Mouse (Mus musculus): ENCODE results near the gene Gm21964. TPM values are rescaled to one million over a fixed set of nuclear protein-coding genes. Genes with fewer than 3 reads are reported as not detected.

The Gm21964 gene
- polyA plus RNA-seq, 1 experiment from 2014 or later, result not detected

GRCm38 (mm10) chr8:110119715-110120114, 18.7 kb downstream of the Gm21964 start:
- no peak overlapping the region for H3K4me2 ChIP-seq (ENCODE audit: low read length)
- WGBS, result 45% methylated on average over 6 of the region's 6 CpGs
- no peak overlapping the region for H3K27ac ChIP-seq (replicated peaks in 1 of 2; ENCODE audit: control insufficient read depth in 1 of 2, insufficient read depth in 1 of 2, low read depth in 2 of 2, low read length in 2 of 2)
- no peak overlapping the region for H3K9ac ChIP-seq (ENCODE audit: low read length)
- H3K4me1 ChIP-seq (ENCODE audit: control insufficient read depth in 2 of 2, insufficient read depth in 2 of 2, low read length in 2 of 2), result no peaks in the 10 kb centered on the region
- H3K4me3 ChIP-seq (ENCODE audit: control insufficient read depth in 1 of 2, insufficient read depth in 1 of 2, low read depth in 1 of 2, low read length in 2 of 2), result no peak overlapping the region
- H3K36me3 ChIP-seq (ENCODE audit: control insufficient read depth, insufficient read depth, low read length), result no peaks in the 10 kb centered on the region
- no peaks in the 10 kb centered on the region for H3K9me3 ChIP-seq (ENCODE audit: control insufficient read depth, low read length)
- H3K27me3 ChIP-seq (ENCODE audit: control insufficient read depth, insufficient read depth, low read length), result no peaks in the 10 kb centered on the region
- no peak for ATAC-seq (ENCODE audit: insufficient number of reproducible peaks, insufficient read depth, low FRiP score, low read depth)

- Histone ChIP-seq H3K9ac (ENCODE audit: low read length) (no peak overlapping the region), H3K4me3 (ENCODE audit: control insufficient read depth in 1 of 2, insufficient read depth in 1 of 2, low read depth in 1 of 2, low read length in 2 of 2) (no peak overlapping the region), H3K9me3 (ENCODE audit: control insufficient read depth, low read length) (no peaks in the 10 kb centered on the region), H3K27me3 (ENCODE audit: control insufficient read depth, insufficient read depth, low read length) (no peaks in the 10 kb centered on the region), H3K36me3 (ENCODE audit: control insufficient read depth, insufficient read depth, low read length) (no peaks in the 10 kb centered on the region), H3K4me1 (ENCODE audit: control insufficient read depth in 2 of 2, insufficient read depth in 2 of 2, low read length in 2 of 2) (no peaks in the 10 kb centered on the region), H3K4me2 (ENCODE audit: low read length) (no peak overlapping the region), H3K27ac (replicated peaks in 1 of 2; ENCODE audit: control insufficient read depth in 1 of 2, insufficient read depth in 1 of 2, low read depth in 2 of 2, low read length in 2 of 2) (no peak overlapping the region)
- ATAC-seq (ENCODE audit: insufficient number of reproducible peaks, insufficient read depth, low FRiP score, low read depth), result no peak
- WGBS, result 19% methylated on average over 13 of the region's 13 CpGs
These were observed 29.5 kb downstream of the Gm21964 start for GRCm38 (mm10) chr8:110130537-110130936.

DNA sequence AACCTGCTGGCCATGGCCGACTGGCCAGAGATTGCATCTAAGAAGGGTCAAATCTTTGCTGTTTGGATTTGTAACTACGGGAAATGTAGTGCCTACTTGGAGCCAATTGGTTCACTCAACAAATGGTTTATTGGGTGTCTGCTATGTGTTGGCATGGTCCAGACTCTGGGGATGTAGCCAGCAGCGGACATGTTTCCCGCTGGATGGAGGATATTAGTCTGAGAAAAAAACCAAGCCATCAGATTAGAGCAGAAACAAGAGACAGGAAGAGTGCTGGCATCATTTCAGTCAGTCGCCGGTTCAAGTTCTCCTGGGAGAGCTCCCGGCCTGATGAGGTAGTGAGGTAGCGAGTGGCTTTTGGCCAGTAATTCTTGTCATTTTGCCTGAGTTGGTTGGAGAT, 33.2 kb downstream of the Gm21964 start:
- H3K4me1 ChIP-seq (ENCODE audit: control insufficient read depth in 2 of 2, insufficient read depth in 2 of 2, low read length in 2 of 2), result no peaks in the 10 kb centered on the region
- H3K27me3 ChIP-seq (ENCODE audit: control insufficient read depth, insufficient read depth, low read length), result no peaks in the 10 kb centered on the region
- H3K27ac ChIP-seq (replicated peaks in 1 of 2; ENCODE audit: control insufficient read depth in 1 of 2, insufficient read depth in 1 of 2, low read depth in 2 of 2, low read length in 2 of 2), result no peak overlapping the region
- H3K4me2 ChIP-seq (ENCODE audit: low read length), result no peak overlapping the region
- no peak for ATAC-seq (ENCODE audit: insufficient number of reproducible peaks, insufficient read depth, low FRiP score, low read depth)
- H3K4me3 ChIP-seq (ENCODE audit: control insufficient read depth in 1 of 2, insufficient read depth in 1 of 2, low read depth in 1 of 2, low read length in 2 of 2), result no peak overlapping the region
- 85% methylated on average over 8 of the region's 8 CpGs for WGBS
- no peaks in the 10 kb centered on the region for H3K36me3 ChIP-seq (ENCODE audit: control insufficient read depth, insufficient read depth, low read length)
- H3K9ac ChIP-seq (ENCODE audit: low read length), result no peak overlapping the region
- H3K9me3 ChIP-seq (ENCODE audit: control insufficient read depth, low read length), result no peaks in the 10 kb centered on the region

DNA sequence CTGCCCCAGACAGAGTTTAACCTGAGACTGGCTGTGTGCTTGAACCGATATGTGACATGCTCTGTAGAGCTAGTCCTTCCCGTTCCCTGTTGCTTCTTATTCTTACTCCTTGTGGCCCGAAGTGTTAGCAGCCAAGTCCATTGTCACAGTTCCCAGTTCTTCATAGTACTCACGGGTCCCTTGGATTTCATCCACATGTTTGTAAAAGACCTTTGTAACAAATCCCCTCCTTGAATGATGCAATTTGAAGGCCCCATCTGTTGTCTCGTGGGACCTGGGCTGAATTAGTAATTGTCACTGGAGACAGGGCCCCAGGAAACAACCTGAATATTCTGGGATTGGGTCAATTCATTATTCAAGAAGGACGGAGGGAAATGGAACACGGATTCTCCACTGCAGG, 34.5 kb downstream of the Gm21964 start:
- no peak for ATAC-seq (ENCODE audit: insufficient number of reproducible peaks, insufficient read depth, low FRiP score, low read depth)
- Histone ChIP-seq H3K4me1 (ENCODE audit: control insufficient read depth in 2 of 2, insufficient read depth in 2 of 2, low read length in 2 of 2) (no peaks in the 10 kb centered on the region), H3K27ac (replicated peaks in 1 of 2; ENCODE audit: control insufficient read depth in 1 of 2, insufficient read depth in 1 of 2, low read depth in 2 of 2, low read length in 2 of 2) (no peak overlapping the region), H3K9ac (ENCODE audit: low read length) (no peak overlapping the region), H3K36me3 (ENCODE audit: control insufficient read depth, insufficient read depth, low read length) (no peaks in the 10 kb centered on the region), H3K9me3 (ENCODE audit: control insufficient read depth, low read length) (no peaks in the 10 kb centered on the region), H3K4me3 (ENCODE audit: control insufficient read depth in 1 of 2, insufficient read depth in 1 of 2, low read depth in 1 of 2, low read length in 2 of 2) (no peak overlapping the region), H3K27me3 (ENCODE audit: control insufficient read depth, insufficient read depth, low read length) (no peaks in the 10 kb centered on the region), H3K4me2 (ENCODE audit: low read length) (no peak overlapping the region)
- 78% methylated on average over 7 of the region's 7 CpGs for WGBS

DNA sequence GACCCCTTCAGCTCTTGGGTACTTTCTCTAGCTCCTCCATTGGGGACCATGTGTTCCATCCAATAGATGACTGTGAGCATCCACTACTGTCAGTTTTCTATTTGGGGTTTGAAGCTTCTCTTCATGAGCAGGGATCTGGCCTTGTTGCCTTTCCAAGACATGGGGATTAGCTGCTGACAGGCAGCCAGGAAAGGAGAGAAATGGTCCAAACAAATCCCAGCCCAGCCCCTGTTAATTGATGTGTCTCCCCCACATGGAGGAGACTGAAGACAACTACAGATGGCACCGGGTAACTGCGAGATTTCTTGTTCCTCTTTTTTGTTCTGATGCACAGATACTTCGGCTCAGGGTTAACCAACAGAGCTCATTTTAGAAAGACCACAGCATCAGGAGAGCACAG, 39.1 kb downstream of the Gm21964 start:
- no peak for ATAC-seq (ENCODE audit: insufficient number of reproducible peaks, insufficient read depth, low FRiP score, low read depth)
- H3K4me1 ChIP-seq (ENCODE audit: control insufficient read depth in 2 of 2, insufficient read depth in 2 of 2, low read length in 2 of 2), result no peaks in the 10 kb centered on the region
- H3K36me3 ChIP-seq (ENCODE audit: control insufficient read depth, insufficient read depth, low read length), result no peaks in the 10 kb centered on the region
- H3K4me2 ChIP-seq (ENCODE audit: low read length), result no peak overlapping the region
- H3K9me3 ChIP-seq (ENCODE audit: control insufficient read depth, low read length), result no peaks in the 10 kb centered on the region
- 0 out of 2 replicates have a peak, but pooled peaks cover 4% of the 10 kb centered on the region for H3K27me3 ChIP-seq (ENCODE audit: control insufficient read depth, insufficient read depth, low read length)
- no peak overlapping the region for H3K9ac ChIP-seq (ENCODE audit: low read length)
- no peak overlapping the region for H3K4me3 ChIP-seq (ENCODE audit: control insufficient read depth in 1 of 2, insufficient read depth in 1 of 2, low read depth in 1 of 2, low read length in 2 of 2)
- 61% methylated on average over 3 of the region's 3 CpGs for WGBS
- no peak overlapping the region for H3K27ac ChIP-seq (replicated peaks in 1 of 2; ENCODE audit: control insufficient read depth in 1 of 2, insufficient read depth in 1 of 2, low read depth in 2 of 2, low read length in 2 of 2)

DNA sequence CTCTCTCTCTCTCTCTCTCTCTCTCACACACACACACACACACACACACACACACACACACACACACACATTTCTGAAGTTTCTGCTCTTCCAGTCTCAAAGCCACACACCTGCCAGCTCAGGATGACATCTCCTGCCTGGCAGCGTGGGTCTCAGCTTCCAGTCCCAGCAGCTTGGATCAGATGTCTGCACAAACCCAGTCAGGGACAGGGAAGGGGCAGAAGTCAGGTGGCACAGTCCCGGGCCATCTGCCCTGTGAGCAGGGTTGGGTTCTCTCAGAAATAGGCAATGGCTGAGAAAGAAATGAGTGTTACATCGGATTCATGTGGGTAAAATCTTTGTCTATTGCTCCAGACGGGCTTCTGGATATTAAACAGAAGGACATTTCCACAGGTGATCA, 39.8 kb downstream of the Gm21964 start:
- H3K4me3 ChIP-seq (ENCODE audit: control insufficient read depth in 1 of 2, insufficient read depth in 1 of 2, low read depth in 1 of 2, low read length in 2 of 2), result no peak overlapping the region
- H3K9me3 ChIP-seq (ENCODE audit: control insufficient read depth, low read length), result no peaks in the 10 kb centered on the region
- H3K4me1 ChIP-seq (ENCODE audit: control insufficient read depth in 2 of 2, insufficient read depth in 2 of 2, low read length in 2 of 2), result no peaks in the 10 kb centered on the region
- no peak overlapping the region for H3K27ac ChIP-seq (replicated peaks in 1 of 2; ENCODE audit: control insufficient read depth in 1 of 2, insufficient read depth in 1 of 2, low read depth in 2 of 2, low read length in 2 of 2)
- H3K36me3 ChIP-seq (ENCODE audit: control insufficient read depth, insufficient read depth, low read length), result no peaks in the 10 kb centered on the region
- 0 out of 2 replicates have a peak, but pooled peaks cover 4% of the 10 kb centered on the region for H3K27me3 ChIP-seq (ENCODE audit: control insufficient read depth, insufficient read depth, low read length)
- no peak overlapping the region for H3K4me2 ChIP-seq (ENCODE audit: low read length)
- H3K9ac ChIP-seq (ENCODE audit: low read length), result no peak overlapping the region
- 59% methylated on average over 4 of the region's 4 CpGs for WGBS
- no peak for ATAC-seq (ENCODE audit: insufficient number of reproducible peaks, insufficient read depth, low FRiP score, low read depth)

DNA sequence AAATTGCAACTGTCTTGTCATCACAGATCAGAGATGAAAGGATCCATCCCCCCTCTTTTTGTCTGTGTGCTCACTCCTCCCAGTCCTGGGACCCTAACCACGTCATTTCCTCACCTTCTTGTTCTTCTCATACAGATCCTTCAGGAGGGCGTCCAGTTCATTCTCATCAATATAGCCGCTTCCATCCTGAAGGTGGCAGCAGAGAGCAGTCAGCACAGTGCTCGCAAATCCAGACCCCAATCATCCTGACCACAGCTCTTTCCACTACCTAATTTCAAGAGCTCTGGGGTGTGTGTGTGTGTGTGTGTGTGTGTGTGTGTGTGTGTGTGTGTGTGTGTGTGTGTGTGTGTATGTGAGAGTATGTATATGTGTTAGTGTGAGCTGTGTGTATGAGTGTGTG, 44.5 kb downstream of the Gm21964 start:
- peaks cover 0 to 8% of the 10 kb centered on the region in 2 experiments; a peak in 2 of 4 replicates for H3K4me1 ChIP-seq (ENCODE audit: control insufficient read depth in 2 of 2, insufficient read depth in 2 of 2, low read length in 2 of 2)
- H3K27me3 ChIP-seq (ENCODE audit: control insufficient read depth, insufficient read depth, low read length), result 0 out of 2 replicates have a peak, but pooled peaks cover 4% of the 10 kb centered on the region
- H3K9me3 ChIP-seq (ENCODE audit: control insufficient read depth, low read length), result no peaks in the 10 kb centered on the region
- ATAC-seq (ENCODE audit: insufficient number of reproducible peaks, insufficient read depth, low FRiP score, low read depth), result no peak
- H3K27ac ChIP-seq (replicated peaks in 1 of 2; ENCODE audit: control insufficient read depth in 1 of 2, insufficient read depth in 1 of 2, low read depth in 2 of 2, low read length in 2 of 2), result no peak overlapping the region
- H3K9ac ChIP-seq (ENCODE audit: low read length), result no peak overlapping the region
- H3K4me2 ChIP-seq (ENCODE audit: low read length), result no peak overlapping the region
- H3K36me3 ChIP-seq (ENCODE audit: control insufficient read depth, insufficient read depth, low read length), result no peaks in the 10 kb centered on the region
- under 1% methylated on average over 4 of the region's 4 CpGs for WGBS
- no peak overlapping the region for H3K4me3 ChIP-seq (ENCODE audit: control insufficient read depth in 1 of 2, insufficient read depth in 1 of 2, low read depth in 1 of 2, low read length in 2 of 2)

- Histone ChIP-seq H3K9ac (ENCODE audit: low read length) (no peak overlapping the region), H3K27me3 (ENCODE audit: control insufficient read depth, insufficient read depth, low read length) (no peaks in the 10 kb centered on the region), H3K27ac (replicated peaks in 1 of 2; ENCODE audit: control insufficient read depth in 1 of 2, insufficient read depth in 1 of 2, low read depth in 2 of 2, low read length in 2 of 2) (no peak overlapping the region), H3K36me3 (ENCODE audit: control insufficient read depth, insufficient read depth, low read length) (no peaks in the 10 kb centered on the region), H3K4me2 (ENCODE audit: low read length) (no peak overlapping the region), H3K4me1 (ENCODE audit: control insufficient read depth in 2 of 2, insufficient read depth in 2 of 2, low read length in 2 of 2) (peaks cover 0 to 3% of the 10 kb centered on the region in 2 experiments; a peak in 2 of 4 replicates), H3K4me3 (ENCODE audit: control insufficient read depth in 1 of 2, insufficient read depth in 1 of 2, low read depth in 1 of 2, low read length in 2 of 2) (no peak overlapping the region), H3K9me3 (ENCODE audit: control insufficient read depth, low read length) (no peaks in the 10 kb centered on the region)
- 62% methylated on average over 6 of the region's 6 CpGs for WGBS
- ATAC-seq (ENCODE audit: insufficient number of reproducible peaks, insufficient read depth, low FRiP score, low read depth), result no peak
These were observed 51.9 kb downstream of the Gm21964 start for GRCm38 (mm10) chr8:110152951-110153350.

Data from heart, embryonic 14.5 days (tissue).